Mouse (Mus musculus): Measurements from ENCODE around the gene Thsd4.

- TF ChIP-seq CTCF (IDR thresholded peaks at IDR 0.05; ENCODE audit: extremely low read depth, insufficient read length, insufficient replicate concordance, low read depth, low read length) (no peak), POLR2A (IDR thresholded peaks at IDR 0.05; ENCODE audit: low read depth, low read length) (no peak)
Observed at GRCm38 (mm10) chr9:60140411-60140810, 381.4 kb downstream of the Thsd4 start.

Data from small intestine, adult 2 months (tissue).